Mouse (Mus musculus): ENCODE data around the gene Adora2a. TPM values are rescaled to one million over a fixed set of nuclear protein-coding genes. Genes with fewer than 3 reads are reported as not detected.
"Not testable (repeated sequence)": the region's sequence is repeated elsewhere in the genome, so short reads cannot be mapped to it uniquely, and the experiment has no call there.

Adora2a gene
- polyA plus RNA-seq, 1 experiment from 2014 or later, result 3.1 TPM

DNA sequence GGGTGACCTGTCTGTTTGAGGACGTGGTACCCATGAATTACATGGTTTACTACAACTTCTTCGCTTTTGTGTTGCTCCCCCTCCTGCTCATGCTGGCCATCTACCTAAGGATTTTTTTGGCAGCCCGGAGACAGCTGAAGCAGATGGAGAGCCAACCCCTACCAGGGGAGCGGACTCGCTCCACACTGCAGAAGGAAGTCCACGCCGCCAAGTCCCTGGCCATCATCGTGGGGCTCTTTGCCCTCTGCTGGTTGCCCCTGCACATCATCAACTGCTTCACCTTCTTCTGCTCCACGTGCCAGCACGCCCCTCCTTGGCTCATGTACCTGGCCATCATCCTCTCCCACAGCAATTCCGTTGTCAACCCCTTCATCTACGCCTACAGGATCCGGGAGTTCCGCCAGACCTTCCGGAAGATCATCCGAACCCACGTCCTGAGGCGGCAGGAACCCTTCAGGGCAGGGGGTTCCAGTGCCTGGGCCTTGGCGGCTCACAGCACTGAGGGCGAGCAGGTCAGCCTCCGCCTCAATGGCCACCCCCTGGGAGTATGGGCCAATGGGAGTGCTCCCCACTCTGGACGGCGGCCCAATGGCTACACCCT, 16.6 kb downstream of the Adora2a start:
- no peak overlapping the region for H3K9ac ChIP-seq
- ATAC-seq (ENCODE audit: low FRiP score), result no peak
- no peaks in the 10 kb centered on the region for H3K36me3 ChIP-seq
- whole genome bisulfite sequencing, result 94% methylated on average over 23 of the region's 23 CpGs
- no peaks in the 10 kb centered on the region for H3K27me3 ChIP-seq
- H3K4me1 ChIP-seq (replicated peaks), result 0 out of 2 replicates have a peak, but pooled peaks cover 6% of the 10 kb centered on the region
- H3K4me2 ChIP-seq, result no peak overlapping the region
- no peak overlapping the region for H3K27ac ChIP-seq
- no peak overlapping the region for H3K4me3 ChIP-seq
- no peaks in the 10 kb centered on the region for H3K9me3 ChIP-seq

DNA sequence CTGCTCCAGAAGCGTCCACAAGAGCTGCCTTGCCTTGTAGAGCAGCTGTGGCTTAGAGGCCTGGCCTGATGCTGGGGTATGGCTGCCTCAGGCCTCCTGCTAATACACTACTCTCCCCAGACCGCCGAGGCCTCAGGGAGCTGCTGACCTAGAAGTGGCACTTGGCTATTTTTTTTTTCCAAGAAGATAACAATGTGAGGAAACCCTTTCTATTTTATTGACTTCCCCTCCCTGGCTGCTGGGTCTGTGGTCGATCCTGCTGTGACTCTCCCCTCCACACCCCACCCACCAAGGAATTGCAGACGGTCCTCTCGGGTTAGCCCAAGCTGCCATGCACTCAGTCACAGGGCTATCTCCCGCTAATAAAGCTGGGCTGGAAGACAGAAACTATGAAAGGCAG, 17.5 kb downstream of the Adora2a start:
- Histone ChIP-seq H3K27me3 (no peaks in the 10 kb centered on the region), H3K4me2 (no peak overlapping the region), H3K27ac (no peak overlapping the region), H3K4me3 (no peak overlapping the region), H3K9me3 (no peaks in the 10 kb centered on the region), H3K4me1 (replicated peaks) (0 out of 2 replicates have a peak, but pooled peaks cover 6% of the 10 kb centered on the region), H3K36me3 (no peaks in the 10 kb centered on the region), H3K9ac (no peak overlapping the region)
- no peak for ATAC-seq (ENCODE audit: low FRiP score)
- 73% methylated on average over 7 of the region's 7 CpGs for WGBS

DNA sequence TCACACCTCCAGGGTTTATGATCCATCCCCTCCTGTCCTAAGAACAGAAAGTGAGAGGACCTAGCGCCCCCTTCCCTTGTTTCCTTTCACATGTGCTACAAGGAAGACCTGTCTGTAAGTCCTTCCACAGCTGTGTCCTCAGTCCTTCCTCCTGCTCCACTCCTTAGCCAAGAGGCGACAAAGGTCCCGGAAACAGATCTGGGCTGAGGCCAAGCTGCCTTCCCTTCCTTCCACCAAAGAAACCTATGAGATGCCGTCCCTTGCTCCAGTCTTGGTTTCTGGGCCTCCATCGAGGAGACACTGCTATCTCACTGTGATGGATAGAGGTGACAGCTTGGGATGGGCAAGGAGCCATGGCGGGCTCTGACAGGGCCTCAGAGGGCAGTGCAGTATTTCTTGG, 18.4 kb downstream of the Adora2a start:
- 90% methylated on average over 6 of the region's 6 CpGs for WGBS
- ATAC-seq (ENCODE audit: low FRiP score), result no peak
- Histone ChIP-seq H3K9me3 (no peaks in the 10 kb centered on the region), H3K4me3 (no peak overlapping the region), H3K4me1 (replicated peaks) (0 out of 2 replicates have a peak, but pooled peaks cover 6% of the 10 kb centered on the region), H3K4me2 (no peak overlapping the region), H3K9ac (no peak overlapping the region), H3K27me3 (0 out of 2 replicates have a peak, but pooled peaks cover 3% of the 10 kb centered on the region), H3K36me3 (no peaks in the 10 kb centered on the region), H3K27ac (no peak overlapping the region)

DNA sequence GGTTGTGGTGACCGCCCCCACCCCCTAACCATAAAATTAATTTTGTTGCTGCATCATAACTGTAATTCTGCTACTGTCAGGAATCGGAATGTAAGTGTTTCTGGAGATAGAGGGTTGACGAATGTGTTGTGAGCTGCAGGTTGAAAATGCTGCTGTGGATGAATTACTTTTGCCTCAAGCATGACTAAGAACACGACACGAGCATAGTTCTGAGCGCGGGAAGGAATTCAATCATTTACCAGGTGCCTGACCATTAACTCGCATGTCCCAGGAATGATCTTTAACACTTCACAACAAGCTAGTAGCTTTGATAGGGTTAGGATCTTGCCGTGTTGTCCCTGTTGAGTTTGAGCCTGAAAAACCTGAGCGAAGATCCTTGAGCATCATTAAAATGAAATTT, 20.6 kb downstream of the Adora2a start:
- Histone ChIP-seq H3K4me3 (no peak overlapping the region), H3K27ac (no peak overlapping the region), H3K27me3 (0 out of 2 replicates have a peak, but pooled peaks cover 3% of the 10 kb centered on the region), H3K36me3 (no peaks in the 10 kb centered on the region), H3K4me1 (replicated peaks) (0 out of 2 replicates have a peak, but pooled peaks cover 6% of the 10 kb centered on the region), H3K4me2 (no peak overlapping the region), H3K9ac (no peak overlapping the region), H3K9me3 (no peaks in the 10 kb centered on the region)
- WGBS, result 82% methylated on average over 10 of the region's 10 CpGs
- ATAC-seq (ENCODE audit: low FRiP score), result no peak

DNA sequence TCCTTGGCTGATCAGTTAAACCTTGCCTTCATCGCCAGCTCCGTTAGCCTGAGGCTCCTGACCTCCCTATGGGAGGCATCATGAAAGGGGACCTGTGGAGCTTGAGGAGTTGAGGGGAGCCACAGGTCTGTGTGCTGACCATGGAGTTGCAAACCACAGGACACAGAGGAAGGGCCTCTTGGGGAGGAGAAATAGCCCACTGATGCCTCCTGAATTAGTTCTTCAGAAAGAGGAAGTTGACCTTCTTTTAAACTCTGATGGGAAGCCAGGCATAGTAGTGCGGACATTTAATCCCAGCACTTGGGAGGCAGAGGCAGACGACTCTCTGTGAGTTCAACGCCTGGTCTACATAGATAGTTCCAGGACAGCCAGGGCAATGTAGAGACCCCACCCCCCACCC, 22.2 kb downstream of the Adora2a start:
- Histone ChIP-seq H3K4me1 (replicated peaks) (0 out of 2 replicates have a peak, but pooled peaks cover 6% of the 10 kb centered on the region), H3K27me3 (0 out of 2 replicates have a peak, but pooled peaks cover 6% of the 10 kb centered on the region), H3K36me3 (no peaks in the 10 kb centered on the region), H3K27ac (no peak overlapping the region), H3K9me3 (no peaks in the 10 kb centered on the region), H3K4me2 (no peak overlapping the region), H3K9ac (no peak overlapping the region), H3K4me3 (no peak overlapping the region)
- no peak for ATAC-seq (ENCODE audit: low FRiP score)
- WGBS, result 84% methylated on average over 5 of the region's 5 CpGs

DNA sequence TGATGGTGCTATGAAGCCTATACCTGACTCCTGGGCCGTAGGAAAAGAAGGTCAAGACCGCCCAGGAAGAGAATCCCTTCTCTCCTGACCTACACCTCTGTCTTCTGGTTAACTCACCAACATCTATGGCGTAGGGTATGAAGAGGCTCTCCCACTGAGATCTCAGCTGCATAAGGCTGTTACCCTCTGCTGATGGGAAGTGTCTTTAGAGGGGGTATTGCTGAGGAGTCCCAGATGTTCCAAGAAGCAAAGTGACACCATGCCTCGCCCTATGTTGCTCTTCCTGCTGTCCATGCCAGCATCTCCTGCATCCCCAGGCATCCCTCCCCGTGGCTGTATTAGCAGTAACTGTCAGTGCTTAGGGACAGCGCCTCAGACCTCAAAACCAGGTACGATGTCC, 22.7 kb downstream of the Adora2a start:
- no peaks in the 10 kb centered on the region for H3K9me3 ChIP-seq
- no peak overlapping the region for H3K4me2 ChIP-seq
- H3K36me3 ChIP-seq, result no peaks in the 10 kb centered on the region
- WGBS, result 90% methylated on average over 7 of the region's 7 CpGs
- ATAC-seq (ENCODE audit: low FRiP score), result no peak
- H3K27ac ChIP-seq, result no peak overlapping the region
- 0 out of 2 replicates have a peak, but pooled peaks cover 6% of the 10 kb centered on the region for H3K4me1 ChIP-seq (replicated peaks)
- H3K27me3 ChIP-seq, result 0 out of 2 replicates have a peak, but pooled peaks cover 6% of the 10 kb centered on the region
- no peak overlapping the region for H3K9ac ChIP-seq
- no peak overlapping the region for H3K4me3 ChIP-seq

DNA sequence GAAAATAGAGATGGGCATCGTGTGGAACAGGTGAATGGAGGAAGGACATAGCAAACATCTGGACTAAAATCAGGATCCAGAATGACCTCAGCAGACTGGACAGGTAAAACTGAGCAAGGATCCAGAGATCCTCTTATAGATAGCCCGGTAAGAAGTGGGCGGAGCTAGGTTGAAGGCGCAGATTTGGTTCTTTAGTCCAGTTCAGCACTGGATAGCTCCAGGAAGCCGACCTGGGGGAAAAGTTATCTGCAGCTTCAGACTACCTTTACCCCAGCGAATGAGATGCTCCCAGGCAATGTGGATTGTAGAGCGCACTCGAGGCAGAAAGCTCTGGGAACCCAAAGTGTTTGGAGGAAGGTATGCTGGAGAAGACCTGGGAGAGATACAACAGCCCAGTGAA, 25.3 kb downstream of the Adora2a start:
- WGBS, result 44% methylated on average over 8 of the region's 8 CpGs

DNA sequence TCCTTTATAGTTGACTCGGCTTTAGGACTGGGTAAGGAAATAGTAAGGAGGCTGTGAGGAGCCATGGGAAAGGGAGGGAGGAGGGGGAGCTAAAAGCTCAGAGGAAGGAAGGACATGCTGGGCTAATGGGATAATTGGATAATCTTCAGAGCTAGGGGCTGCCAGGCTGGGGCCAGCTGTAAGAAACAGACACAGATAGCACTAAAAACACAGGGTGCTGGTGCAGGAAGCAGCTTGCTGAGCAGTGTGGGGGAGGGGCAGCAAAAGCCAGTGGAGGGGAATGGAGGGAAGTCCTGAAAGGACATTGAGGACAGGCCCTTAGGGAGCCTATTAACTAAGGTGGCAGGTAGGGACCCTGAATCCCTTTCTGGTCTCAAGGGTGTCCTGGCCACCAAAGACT, 27.9 kb downstream of the Adora2a start:
- not testable (repeated sequence) for H3K27ac ChIP-seq; H3K4me3 ChIP-seq; H3K9ac ChIP-seq; H3K27me3 ChIP-seq; H3K4me1 ChIP-seq (replicated peaks); ATAC-seq (ENCODE audit: low FRiP score); H3K36me3 ChIP-seq; H3K9me3 ChIP-seq; H3K4me2 ChIP-seq
- WGBS, result 64% methylated on average over 1 of the region's 1 CpGs

More for the DNA sequence above, 25.3 kb downstream of the Adora2a start:
- Histone ChIP-seq H3K27ac (no peak overlapping the region), H3K27me3 (0 out of 2 replicates have a peak, but pooled peaks cover 6% of the 10 kb centered on the region), H3K4me3 (no peak overlapping the region), H3K36me3 (no peaks in the 10 kb centered on the region), H3K9ac (no peak overlapping the region), H3K9me3 (no peaks in the 10 kb centered on the region), H3K4me2 (no peak overlapping the region), H3K4me1 (replicated peaks) (0 out of 2 replicates have a peak, but pooled peaks cover 2% of the 10 kb centered on the region)
- no peak for ATAC-seq (ENCODE audit: low FRiP score)

DNA sequence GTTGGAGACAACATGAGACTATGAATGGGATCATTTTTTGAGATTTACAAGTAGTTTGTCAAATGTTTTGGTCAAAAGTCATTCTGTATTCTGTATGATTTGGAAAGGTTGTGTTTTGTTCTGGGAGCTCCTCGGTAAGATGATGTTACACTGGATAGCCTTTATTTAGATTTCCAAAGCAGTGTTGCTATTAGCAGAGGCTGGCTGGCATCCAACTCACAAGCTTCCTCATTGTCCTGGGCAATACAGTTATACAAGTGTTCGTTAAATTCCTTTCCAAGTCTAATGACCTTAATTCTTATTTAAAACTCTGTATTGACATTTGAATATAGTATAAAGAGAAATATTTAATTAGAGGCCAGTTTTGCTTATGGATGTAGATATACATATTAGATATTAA, 28.6 kb downstream of the Adora2a start:
- WGBS, result 58% methylated on average over 2 of the region's 2 CpGs
- Histone ChIP-seq H3K4me1 (replicated peaks) (no peaks in the 10 kb centered on the region), H3K36me3 (no peaks in the 10 kb centered on the region), H3K4me3 (no peak overlapping the region), H3K27me3 (0 out of 2 replicates have a peak, but pooled peaks cover 2% of the 10 kb centered on the region), H3K9me3 (no peaks in the 10 kb centered on the region), H3K9ac (no peak overlapping the region), H3K27ac (no peak overlapping the region), H3K4me2 (no peak overlapping the region)
- no peak for ATAC-seq (ENCODE audit: low FRiP score)

DNA sequence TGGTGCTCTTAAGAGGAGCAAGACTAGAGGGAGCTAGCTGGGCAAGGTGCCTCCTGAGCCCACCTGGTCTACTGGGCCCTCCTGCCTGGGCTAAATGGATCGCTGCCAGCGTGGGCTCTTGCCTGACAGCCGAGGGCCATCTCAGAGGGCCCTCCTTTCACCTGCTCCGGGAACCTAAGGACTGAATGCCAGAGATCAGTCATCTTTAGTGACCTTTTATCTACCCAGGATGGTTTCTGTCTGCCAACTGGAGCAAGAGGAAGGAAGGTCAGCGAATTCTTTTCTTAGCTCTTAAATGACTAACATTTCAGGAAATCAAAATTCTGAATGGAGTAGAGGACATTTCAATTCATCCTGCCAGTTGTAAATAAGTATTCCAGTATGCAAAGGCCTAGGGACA, 33.9 kb downstream of the Adora2a start:
- no peak for ATAC-seq (ENCODE audit: low FRiP score)
- no peaks in the 10 kb centered on the region for H3K9me3 ChIP-seq
- no peak overlapping the region for H3K9ac ChIP-seq
- H3K4me3 ChIP-seq, result no peak overlapping the region
- no peaks in the 10 kb centered on the region for H3K27me3 ChIP-seq
- no peak overlapping the region for H3K4me2 ChIP-seq
- no peak overlapping the region for H3K27ac ChIP-seq
- no peaks in the 10 kb centered on the region for H3K36me3 ChIP-seq
- 91% methylated on average over 5 of the region's 5 CpGs for WGBS
- H3K4me1 ChIP-seq (replicated peaks), result no peaks in the 10 kb centered on the region

DNA sequence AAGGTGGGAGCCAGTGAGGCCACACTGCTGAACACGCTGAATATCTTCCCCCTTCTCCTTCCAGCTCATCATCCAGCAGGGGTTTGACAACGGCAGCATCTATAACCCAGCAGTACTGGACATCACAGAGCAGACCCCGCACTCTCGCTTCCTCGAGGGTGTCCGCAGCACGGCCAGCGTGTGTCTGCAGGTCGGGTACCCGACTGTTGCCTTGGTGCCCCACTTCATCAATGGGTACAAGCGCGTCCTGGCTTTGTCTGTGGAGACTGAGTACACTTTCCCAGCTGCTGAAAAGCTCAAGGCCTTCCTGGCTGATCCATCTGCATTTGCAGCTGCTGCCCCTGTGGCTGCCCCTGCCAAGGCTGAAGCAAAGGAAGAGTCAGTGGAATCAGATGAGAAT, 35.9 kb downstream of the Adora2a start:
- Histone ChIP-seq H3K36me3 (no peaks in the 10 kb centered on the region), H3K9ac (no peak overlapping the region), H3K4me1 (replicated peaks) (no peaks in the 10 kb centered on the region), H3K9me3 (no peaks in the 10 kb centered on the region), H3K27me3 (no peaks in the 10 kb centered on the region), H3K27ac (no peak overlapping the region), H3K4me2 (no peak overlapping the region), H3K4me3 (no peak overlapping the region)
- 96% methylated on average over 12 of the region's 12 CpGs for WGBS
- ATAC-seq (ENCODE audit: low FRiP score), result no peak

DNA sequence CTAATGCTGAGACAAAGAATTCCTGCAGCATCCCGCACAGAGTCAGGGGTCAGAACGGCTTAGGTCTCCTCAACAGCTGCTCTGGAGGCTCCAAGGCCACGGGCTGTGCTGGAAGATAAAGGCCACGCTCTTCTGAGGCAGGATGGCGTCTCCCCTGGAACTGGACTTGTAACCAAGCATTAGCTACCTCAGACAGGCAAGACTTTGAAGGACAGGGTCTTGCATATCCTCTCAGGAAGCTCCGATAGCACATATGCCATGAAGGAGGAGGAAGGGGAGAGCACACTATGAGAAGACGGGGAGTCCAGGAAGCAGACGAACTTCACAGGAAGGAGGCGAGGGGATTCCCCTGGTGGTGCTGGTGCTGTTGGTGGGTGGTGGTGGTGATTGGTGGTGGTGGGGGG, 37.2 kb downstream of the Adora2a start:
- not testable (repeated sequence) for H3K27ac ChIP-seq; H3K4me1 ChIP-seq (replicated peaks); ATAC-seq (ENCODE audit: low FRiP score); H3K4me2 ChIP-seq; H3K4me3 ChIP-seq; H3K9ac ChIP-seq; H3K27me3 ChIP-seq; H3K36me3 ChIP-seq; H3K9me3 ChIP-seq
- 73% methylated on average over 9 of the region's 9 CpGs for WGBS

DNA sequence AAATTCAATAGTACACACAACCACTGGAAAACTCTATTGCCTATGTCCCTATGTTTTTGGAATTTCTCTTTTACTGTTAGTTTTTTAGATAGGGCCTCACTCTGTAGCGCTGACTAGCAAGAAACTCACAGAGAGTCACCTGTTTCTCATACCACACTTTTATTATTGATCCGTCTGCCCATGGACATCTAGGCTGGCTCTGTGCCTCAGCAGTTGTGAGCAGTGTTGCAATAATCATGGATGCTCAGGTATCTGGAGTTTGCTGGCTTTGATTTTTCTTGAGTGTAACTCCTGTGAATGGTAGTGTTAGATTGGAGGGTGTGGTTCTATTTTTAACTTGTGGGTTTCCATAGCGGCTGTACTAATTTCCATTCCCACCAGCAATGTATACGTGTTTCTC, 38.7 kb downstream of the Adora2a start:
- H3K36me3 ChIP-seq, result no peaks in the 10 kb centered on the region
- no peak overlapping the region for H3K9ac ChIP-seq
- no peak overlapping the region for H3K27ac ChIP-seq
- WGBS, result 81% methylated on average over 4 of the region's 4 CpGs
- no peak overlapping the region for H3K4me2 ChIP-seq
- no peaks in the 10 kb centered on the region for H3K27me3 ChIP-seq
- no peak overlapping the region for H3K4me3 ChIP-seq
- H3K4me1 ChIP-seq (replicated peaks), result no peaks in the 10 kb centered on the region
- no peak for ATAC-seq (ENCODE audit: low FRiP score)
- H3K9me3 ChIP-seq, result no peaks in the 10 kb centered on the region
